Mouse (Mus musculus): ENCODE measurements around the gene Anapc2. TPM values are rescaled to one million over a fixed set of nuclear protein-coding genes. Genes with fewer than 3 reads are reported as not detected.

The Anapc2 gene
- polyA plus RNA-seq, 1 experiment = 82.6 TPM

GRCm38 (mm10) chr2:25263623-25264285 is 8.5 kb upstream of the Anapc2 start:
- no peak for DNase-seq
- H3K36me3 ChIP-seq (ENCODE audit: control insufficient read depth, insufficient read depth, low read length) = no peaks in the 10 kb centered on the region
- TF ChIP-seq CTCF (conservative IDR thresholded peaks at IDR 0.05; ENCODE audit: insufficient read depth, insufficient read length, low read depth, low read length) = no peak
- no peak for TF ChIP-seq POLR2A (IDR thresholded peaks at IDR 0.05; ENCODE audit: low read depth, low read length)
- 25% methylated on average over 12 of the region's 12 CpGs for WGBS
- H3K4me3 ChIP-seq (ENCODE audit: insufficient read depth, low read depth, low read length) = peak overlapping the region; percentile 84
- peak overlapping the region; percentile 95 for H3K27ac ChIP-seq (ENCODE audit: insufficient read depth, low read depth, low read length)
- H3K27me3 ChIP-seq (replicated peaks; ENCODE audit: control insufficient read depth, insufficient read depth, low read length) = no peaks in the 10 kb centered on the region
- peaks cover 20% of the 10 kb centered on the region for H3K4me1 ChIP-seq (ENCODE audit: control insufficient read depth, insufficient read depth, low read length)

- Histone ChIP-seq H3K4me1 (ENCODE audit: control insufficient read depth, insufficient read depth, low read length) (peaks cover 20% of the 10 kb centered on the region), H3K27me3 (replicated peaks; ENCODE audit: control insufficient read depth, insufficient read depth, low read length) (no peaks in the 10 kb centered on the region), H3K4me3 (ENCODE audit: insufficient read depth, low read depth, low read length) (peak overlapping the region; percentile 84), H3K27ac (ENCODE audit: insufficient read depth, low read depth, low read length) (peak overlapping the region; percentile 95), H3K36me3 (ENCODE audit: control insufficient read depth, insufficient read depth, low read length) (no peaks in the 10 kb centered on the region)
- 50% methylated on average over 5 of the region's 5 CpGs for WGBS
- DNase-seq = no peak
- TF ChIP-seq CTCF (conservative IDR thresholded peaks at IDR 0.05; ENCODE audit: insufficient read depth, insufficient read length, low read depth, low read length) = no peak
- no peak for TF ChIP-seq POLR2A (IDR thresholded peaks at IDR 0.05; ENCODE audit: low read depth, low read length)
Observed at GRCm38 (mm10) chr2:25264286-25264660, 8.0 kb upstream of the Anapc2 start.

GRCm38 (mm10) chr2:25264851-25265250 is 7.4 kb upstream of the Anapc2 start:
- Histone ChIP-seq H3K27ac (ENCODE audit: insufficient read depth, low read depth, low read length) (peak overlapping the region; percentile 95), H3K4me3 (ENCODE audit: insufficient read depth, low read depth, low read length) (peak overlapping the region; percentile 84), H3K27me3 (replicated peaks; ENCODE audit: control insufficient read depth, insufficient read depth, low read length) (no peaks in the 10 kb centered on the region), H3K36me3 (ENCODE audit: control insufficient read depth, insufficient read depth, low read length) (no peaks in the 10 kb centered on the region), H3K4me1 (ENCODE audit: control insufficient read depth, insufficient read depth, low read length) (peaks cover 20% of the 10 kb centered on the region)
- TF ChIP-seq CTCF (conservative IDR thresholded peaks at IDR 0.05; ENCODE audit: insufficient read depth, insufficient read length, low read depth, low read length) (no peak), POLR2A (IDR thresholded peaks at IDR 0.05; ENCODE audit: low read depth, low read length) (no peak)
- 16% methylated on average over 3 of the region's 3 CpGs for WGBS
- peak; percentile 94 for DNase-seq

- Histone ChIP-seq H3K4me3 (ENCODE audit: insufficient read depth, low read depth, low read length) (peak overlapping the region; percentile 58), H3K36me3 (ENCODE audit: control insufficient read depth, insufficient read depth, low read length) (no peaks in the 10 kb centered on the region), H3K4me1 (ENCODE audit: control insufficient read depth, insufficient read depth, low read length) (peaks cover 21% of the 10 kb centered on the region), H3K27me3 (replicated peaks; ENCODE audit: control insufficient read depth, insufficient read depth, low read length) (no peaks in the 10 kb centered on the region), H3K27ac (ENCODE audit: insufficient read depth, low read depth, low read length) (peak overlapping the region; percentile 95)
- no peak for TF ChIP-seq CTCF (conservative IDR thresholded peaks at IDR 0.05; ENCODE audit: insufficient read depth, insufficient read length, low read depth, low read length)
- no peak for TF ChIP-seq POLR2A (IDR thresholded peaks at IDR 0.05; ENCODE audit: low read depth, low read length)
- peak; percentile 66 for DNase-seq
- 34% methylated on average over 6 of the region's 6 CpGs for WGBS
Observed at GRCm38 (mm10) chr2:25265897-25266656, 6.2 kb upstream of the Anapc2 start.

GRCm38 (mm10) chr2:25266720-25267119 is 5.6 kb upstream of the Anapc2 start:
- WGBS = 9% methylated on average over 2 of the region's 2 CpGs
- peak; percentile 86 for DNase-seq
- Histone ChIP-seq H3K36me3 (ENCODE audit: control insufficient read depth, insufficient read depth, low read length) (no peaks in the 10 kb centered on the region), H3K27me3 (replicated peaks; ENCODE audit: control insufficient read depth, insufficient read depth, low read length) (no peaks in the 10 kb centered on the region), H3K4me1 (ENCODE audit: control insufficient read depth, insufficient read depth, low read length) (peaks cover 26% of the 10 kb centered on the region), H3K4me3 (ENCODE audit: insufficient read depth, low read depth, low read length) (peak overlapping the region; percentile 58), H3K27ac (ENCODE audit: insufficient read depth, low read depth, low read length) (peak overlapping the region; percentile 95)
- no peak for TF ChIP-seq CTCF (conservative IDR thresholded peaks at IDR 0.05; ENCODE audit: insufficient read depth, insufficient read length, low read depth, low read length)
- TF ChIP-seq POLR2A (IDR thresholded peaks at IDR 0.05; ENCODE audit: low read depth, low read length) = no peak

GRCm38 (mm10) chr2:25267241-25267640 is 5.0 kb upstream of the Anapc2 start:
- H3K27ac ChIP-seq (ENCODE audit: insufficient read depth, low read depth, low read length) = peak overlapping the region; percentile 36
- H3K4me1 ChIP-seq (ENCODE audit: control insufficient read depth, insufficient read depth, low read length) = peaks cover 24% of the 10 kb centered on the region
- no peak for DNase-seq
- no peaks in the 10 kb centered on the region for H3K27me3 ChIP-seq (replicated peaks; ENCODE audit: control insufficient read depth, insufficient read depth, low read length)
- H3K36me3 ChIP-seq (ENCODE audit: control insufficient read depth, insufficient read depth, low read length) = no peaks in the 10 kb centered on the region
- TF ChIP-seq CTCF (conservative IDR thresholded peaks at IDR 0.05; ENCODE audit: insufficient read depth, insufficient read length, low read depth, low read length) (no peak), POLR2A (IDR thresholded peaks at IDR 0.05; ENCODE audit: low read depth, low read length) (no peak)
- no peak overlapping the region for H3K4me3 ChIP-seq (ENCODE audit: insufficient read depth, low read depth, low read length)

- Histone ChIP-seq H3K27ac (ENCODE audit: insufficient read depth, low read depth, low read length) (no peak overlapping the region), H3K36me3 (ENCODE audit: control insufficient read depth, insufficient read depth, low read length) (no peaks in the 10 kb centered on the region), H3K4me3 (ENCODE audit: insufficient read depth, low read depth, low read length) (no peak overlapping the region), H3K4me1 (ENCODE audit: control insufficient read depth, insufficient read depth, low read length) (peaks cover 25% of the 10 kb centered on the region), H3K27me3 (replicated peaks; ENCODE audit: control insufficient read depth, insufficient read depth, low read length) (no peaks in the 10 kb centered on the region)
- WGBS = 68% methylated on average over 4 of the region's 4 CpGs
- no peak for TF ChIP-seq CTCF (conservative IDR thresholded peaks at IDR 0.05; ENCODE audit: insufficient read depth, insufficient read length, low read depth, low read length)
- TF ChIP-seq POLR2A (IDR thresholded peaks at IDR 0.05; ENCODE audit: low read depth, low read length) = no peak
- no peak for DNase-seq
Observed at GRCm38 (mm10) chr2:25267746-25268309, 4.5 kb upstream of the Anapc2 start.
